Mouse (Mus musculus) kidney, adult 11 months (tissue): ENCODE data around the gene Zmym1.
"Not testable (repeated sequence)": the region's sequence is repeated elsewhere in the genome, so short reads cannot be mapped to it uniquely, and the experiment has no call there.

Experiments used
- DNase-seq: peaks from one replicate; pipeline ENCODE4 v3.0.0; 2022

Gene Zmym1

GRCm38 (mm10) chr4:127026826-127027225 lies 34.1 kb downstream of the Zmym1 start:
- no peak for DNase-seq

GRCm38 (mm10) chr4:127024240-127024639 lies 36.7 kb downstream of the Zmym1 start:
- DNase-seq, result no peak

DNA sequence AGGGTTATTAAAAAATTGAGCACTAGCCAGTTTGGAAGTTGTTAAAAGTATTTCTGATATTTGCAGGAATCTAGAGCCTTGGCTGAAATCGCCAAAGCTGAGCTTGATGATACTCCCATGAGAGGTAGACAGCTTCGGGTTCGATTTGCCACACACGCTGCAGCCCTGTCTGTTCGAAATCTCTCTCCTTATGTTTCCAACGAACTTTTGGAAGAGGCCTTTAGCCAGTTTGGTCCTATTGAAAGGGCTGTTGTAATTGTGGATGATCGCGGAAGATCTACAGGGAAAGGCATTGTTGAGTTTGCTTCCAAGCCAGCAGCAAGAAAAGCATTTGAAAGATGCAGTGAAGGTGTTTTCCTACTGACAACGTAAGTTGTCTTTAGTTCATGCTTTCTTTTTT lies 37.8 kb downstream of the Zmym1 start:
- DNase-seq, result no peak

DNA sequence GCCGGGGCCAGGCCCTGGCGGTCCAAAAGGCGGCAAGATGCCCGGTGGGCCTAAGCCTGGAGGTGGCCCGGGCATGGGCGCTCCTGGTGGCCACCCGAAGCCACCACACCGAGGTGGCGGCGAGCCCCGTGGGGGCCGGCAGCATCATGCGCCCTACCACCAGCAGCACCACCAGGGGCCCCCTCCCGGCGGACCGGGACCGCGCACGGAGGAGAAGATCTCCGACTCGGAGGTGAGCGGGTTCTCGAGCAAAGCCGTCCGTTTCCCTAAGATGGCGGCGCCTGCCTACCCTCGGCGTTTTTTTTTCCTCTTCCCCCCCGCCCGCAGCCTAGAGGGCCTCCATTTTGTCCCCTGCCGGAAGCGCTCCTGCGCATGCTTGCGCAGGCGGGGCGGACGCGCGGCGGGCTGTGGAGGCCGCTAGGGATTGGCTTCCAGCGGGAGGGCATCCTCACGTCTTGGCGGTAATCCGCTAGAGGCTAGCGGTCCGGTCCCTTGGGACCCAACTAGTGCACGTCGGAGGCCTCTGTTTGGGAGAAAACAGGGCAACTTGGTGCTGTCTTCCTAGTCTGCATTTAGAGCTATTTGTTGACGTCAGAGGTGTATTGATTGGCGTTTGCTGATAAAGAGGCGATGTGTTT lies 38.8 kb downstream of the Zmym1 start:
- peak; percentile 83 for DNase-seq

DNA sequence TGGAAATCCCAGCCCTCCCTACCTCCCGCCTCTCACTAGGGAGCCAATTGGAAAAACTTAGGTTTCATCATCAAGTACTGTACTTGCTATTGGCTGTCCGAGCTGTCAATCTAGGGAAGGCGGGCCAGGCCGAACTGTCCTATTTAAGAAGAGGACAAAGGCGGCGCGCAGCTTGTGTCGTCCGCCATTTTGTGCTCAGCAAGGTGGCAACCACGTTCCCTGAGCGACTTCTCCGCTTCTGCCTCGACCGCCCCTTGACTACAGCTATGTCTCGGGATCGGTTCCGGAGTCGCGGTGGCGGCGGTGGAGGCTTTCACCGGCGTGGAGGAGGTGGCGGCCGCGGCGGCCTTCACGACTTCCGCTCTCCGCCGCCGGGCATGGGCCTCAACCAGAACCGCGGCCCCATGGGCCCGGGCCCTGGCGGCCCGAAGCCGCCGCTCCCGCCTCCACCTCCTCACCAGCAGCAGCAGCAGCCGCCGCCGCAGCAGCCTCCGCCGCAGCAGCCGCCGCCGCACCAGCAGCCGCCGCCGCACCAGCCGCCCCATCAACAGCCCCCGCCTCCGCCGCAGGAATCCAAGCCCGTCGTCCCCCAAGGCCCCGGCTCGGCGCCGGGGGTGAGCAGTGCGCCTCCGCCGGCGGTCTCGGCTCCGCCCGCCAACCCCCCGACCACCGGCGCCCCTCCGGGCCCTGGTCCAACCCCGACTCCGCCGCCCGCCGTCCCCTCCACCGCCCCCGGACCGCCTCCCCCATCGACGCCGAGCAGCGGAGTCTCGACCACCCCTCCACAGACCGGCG lies 39.6 kb downstream of the Zmym1 start, which contains the start of gene Sfpq:
Gene Sfpq, plus strand, starts transcription at position 174 of the 795 bp plus-strand sequence.
- DNase-seq, result peak; percentile 98

GRCm38 (mm10) chr4:127020411-127021150 lies 40.4 kb downstream of the Zmym1 start:
- DNase-seq, result no peak

DNA sequence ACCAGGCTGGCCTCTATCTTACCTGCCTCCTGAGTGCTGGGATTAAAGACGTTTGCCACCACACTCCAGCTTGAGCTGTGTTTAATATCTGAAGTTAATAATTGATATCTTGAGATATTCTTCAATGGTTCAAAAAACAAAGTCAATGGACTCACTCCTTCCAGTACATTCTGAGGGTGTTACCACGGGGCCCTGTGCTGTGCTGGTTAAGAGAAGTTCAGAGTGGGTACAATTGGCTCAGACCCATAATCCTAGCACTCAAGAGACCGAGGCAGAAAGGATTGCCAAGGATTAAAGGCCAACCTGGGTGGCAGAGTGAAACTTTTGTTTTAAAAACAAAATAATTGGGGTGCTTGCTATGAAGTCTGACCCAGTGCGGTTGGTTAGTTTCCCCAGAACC lies 44.6 kb downstream of the Zmym1 start:
- peak; percentile 67 for DNase-seq

- DNase-seq, result peak; percentile 88
These were observed 45.5 kb downstream of the Zmym1 start for GRCm38 (mm10) chr4:127015294-127015993.

- peak; percentile 36 for DNase-seq
These were observed 55.6 kb downstream of the Zmym1 start for GRCm38 (mm10) chr4:127005113-127005936.

DNA sequence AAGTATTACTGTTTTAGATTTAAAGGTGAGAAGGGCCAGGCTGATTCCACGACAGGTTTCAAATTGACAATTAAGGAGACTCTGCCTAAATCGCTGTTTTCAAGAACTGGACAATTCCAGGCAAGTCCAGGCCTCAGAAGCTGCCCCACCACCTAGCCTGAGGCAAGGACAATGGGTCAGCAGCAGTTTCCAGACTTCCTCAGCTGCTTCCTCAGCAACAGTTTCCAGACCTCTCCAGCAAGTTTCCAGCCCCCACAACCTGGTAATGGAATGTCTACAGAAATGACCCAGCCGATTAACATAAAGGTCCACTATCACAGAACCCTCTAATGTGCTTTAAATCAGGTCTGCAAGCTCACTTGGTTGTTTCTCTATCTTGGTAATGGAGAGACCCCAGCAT lies 56.6 kb downstream of the Zmym1 start:
- no peak for DNase-seq

GRCm38 (mm10) chr4:127000601-127001105 lies 60.3 kb downstream of the Zmym1 start:
- DNase-seq, result no peak

DNA sequence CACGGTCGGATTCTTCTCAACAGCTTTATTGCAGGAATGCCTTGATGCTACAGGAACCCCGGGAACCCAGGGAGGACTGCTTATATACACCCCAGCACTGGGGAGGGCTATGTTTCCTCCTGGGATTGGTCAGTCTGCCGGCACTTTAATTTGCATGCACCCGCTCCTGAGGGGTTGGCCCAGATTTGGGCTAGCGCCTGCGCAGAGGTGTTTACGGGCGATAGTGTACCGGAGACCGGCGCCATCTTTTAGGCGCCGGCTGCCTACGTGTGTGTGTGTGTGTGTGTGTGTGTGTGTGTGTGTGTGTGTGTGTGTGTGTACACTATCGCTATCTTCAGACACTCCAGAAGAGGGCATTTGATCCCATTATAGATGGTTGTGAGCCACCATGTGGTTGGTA lies 61.6 kb downstream of the Zmym1 start:
- not testable (repeated sequence) for DNase-seq
